Mouse (Mus musculus) cortical plate, adult 2 months (tissue): ENCODE results near the gene Cpne5. TPM values are rescaled to one million over a fixed set of nuclear protein-coding genes. Genes with fewer than 3 reads are reported as not detected.

Source experiments
- H3K27ac ChIP-seq: fragments of 200-500 bp; 2 replicates; pipeline ENCODE4 v1.5.1; 2012; ENCODE audit warnings: low read length, control low read depth, inconsistent platforms; ENCODE audit not compliant: insufficient read depth
- H3K4me1 ChIP-seq: fragments of 200-500 bp; 2 replicates; pipeline ENCODE4 v1.6.1; 2011; ENCODE audit warnings: low read length; ENCODE audit not compliant: control insufficient read depth, insufficient read depth
- H3K4me3 ChIP-seq: fragments of 200-500 bp; 2 replicates; pipeline ENCODE4 v1.5.1; 2011; ENCODE audit warnings: mild to moderate bottlenecking, low read length, control low read depth; ENCODE audit not compliant: insufficient read depth
- CTCF ChIP-seq: fragments of 200-500 bp; IDR thresholded peaks from 2 replicates; pipeline ENCODE4 v1.5.1; 2011; ENCODE audit warnings: mild to moderate bottlenecking, control low read depth, low read length; ENCODE audit not compliant: insufficient read depth; ENCODE audit errors: extremely low read depth
- POLR2A ChIP-seq: fragments of 200-500 bp; IDR thresholded peaks from 2 replicates; pipeline ENCODE4 v1.6.1; 2011; ENCODE audit warnings: mild to moderate bottlenecking, low read length, control low read depth; ENCODE audit not compliant: insufficient read depth; ENCODE audit errors: extremely low read depth
- polyA plus RNA-seq: library from polyadenylated mRNA; depleted of rRNA; stranded (reverse); fragments of >200 nt; gene quantifications from 2 replicates; pipeline ENCODE4 v1.2.3, GENCODE M21; 2012

Gene Cpne5
- polyA plus RNA-seq, 1 experiment = 107 TPM

DNA sequence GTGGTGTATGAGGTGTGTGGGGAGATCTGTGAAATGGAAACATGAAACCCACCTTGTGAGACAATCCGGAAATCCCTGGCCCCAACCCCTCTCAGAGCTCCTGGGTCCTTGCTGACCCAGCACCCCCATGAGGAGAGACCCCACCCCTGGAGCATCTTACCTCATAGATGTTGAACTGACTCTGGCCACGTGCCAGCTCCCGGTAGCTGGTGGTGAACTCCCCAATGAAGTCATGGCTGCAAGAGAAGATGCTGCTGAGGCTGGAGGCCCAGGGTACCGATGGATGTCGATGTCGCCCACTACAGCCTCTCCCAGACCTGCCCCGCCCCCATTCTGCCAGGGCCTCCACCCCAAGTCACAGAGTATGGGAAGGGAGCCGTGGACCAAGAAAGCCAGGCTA, 64.8 kb downstream of the Cpne5 start:
- H3K4me1 ChIP-seq = peaks cover 3% of the 10 kb centered on the region
- H3K27ac ChIP-seq = no peak overlapping the region
- no peak overlapping the region for H3K4me3 ChIP-seq
- TF ChIP-seq POLR2A = no peak
- no peak for TF ChIP-seq CTCF

DNA sequence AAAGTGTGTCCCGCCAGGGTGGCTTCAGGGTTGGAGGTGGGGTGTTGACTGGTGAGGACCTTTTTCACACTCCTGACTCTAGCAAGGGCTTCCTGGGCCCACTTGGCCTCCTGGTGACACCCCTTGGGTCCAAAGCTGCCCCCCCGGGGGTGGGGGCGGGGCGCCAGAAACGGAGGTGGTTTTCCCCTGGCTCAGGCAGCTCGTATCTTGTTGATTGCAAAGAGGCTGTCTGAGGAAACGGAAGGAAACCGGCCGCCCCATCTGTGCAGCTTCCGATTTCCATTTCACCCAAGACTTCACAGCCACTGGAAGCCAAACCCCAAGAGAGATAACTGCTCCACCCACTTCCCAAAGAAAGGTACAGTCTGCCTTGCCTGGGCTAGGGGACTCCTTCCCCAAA, 65.9 kb downstream of the Cpne5 start:
- Histone ChIP-seq H3K27ac (no peak overlapping the region), H3K4me3 (no peak overlapping the region), H3K4me1 (peaks cover 3% of the 10 kb centered on the region)
- TF ChIP-seq POLR2A (no peak), CTCF (no peak)

DNA sequence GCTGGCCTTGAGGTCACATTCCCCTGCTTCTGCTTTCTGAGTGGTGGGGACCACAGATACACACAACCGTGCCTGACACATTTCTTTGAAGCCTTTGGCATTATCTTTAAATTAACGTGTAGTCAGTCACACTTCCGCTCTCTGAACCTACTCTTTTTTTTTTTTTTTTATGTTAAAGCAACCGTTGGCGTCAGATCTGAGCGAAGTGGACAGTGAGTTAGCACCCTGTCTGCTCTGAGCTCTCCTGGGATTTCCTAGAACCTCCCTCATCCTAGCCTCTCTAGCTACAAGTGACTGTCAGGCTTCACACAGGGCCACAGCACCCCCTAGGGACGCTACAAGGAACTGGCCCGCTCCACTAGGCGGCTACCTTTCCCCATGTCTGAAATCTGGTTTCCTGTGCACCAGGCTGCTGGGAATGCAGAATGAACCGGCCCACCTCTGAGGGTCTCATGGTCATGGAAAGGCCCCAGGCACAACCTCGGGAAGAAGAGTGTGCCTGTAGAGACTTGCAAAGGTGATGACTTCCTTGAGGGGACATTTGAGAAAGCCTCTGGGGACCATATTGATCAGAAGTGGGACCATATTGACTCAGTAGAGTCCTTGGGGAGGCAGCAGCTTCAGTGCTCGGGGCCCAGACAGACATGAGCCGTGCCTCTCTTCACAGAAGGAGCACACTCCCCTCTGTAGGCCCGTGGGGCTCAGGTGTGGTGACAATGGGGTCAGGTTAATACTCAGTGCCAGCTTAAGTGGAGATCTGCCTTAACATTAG, 66.8 kb downstream of the Cpne5 start:
- no peak for TF ChIP-seq POLR2A
- TF ChIP-seq CTCF = peak; percentile 98
- Histone ChIP-seq H3K4me3 (no peak overlapping the region), H3K4me1 (peaks cover 2% of the 10 kb centered on the region; the same call in 1 of the 2 replicates), H3K27ac (no peak overlapping the region)

DNA sequence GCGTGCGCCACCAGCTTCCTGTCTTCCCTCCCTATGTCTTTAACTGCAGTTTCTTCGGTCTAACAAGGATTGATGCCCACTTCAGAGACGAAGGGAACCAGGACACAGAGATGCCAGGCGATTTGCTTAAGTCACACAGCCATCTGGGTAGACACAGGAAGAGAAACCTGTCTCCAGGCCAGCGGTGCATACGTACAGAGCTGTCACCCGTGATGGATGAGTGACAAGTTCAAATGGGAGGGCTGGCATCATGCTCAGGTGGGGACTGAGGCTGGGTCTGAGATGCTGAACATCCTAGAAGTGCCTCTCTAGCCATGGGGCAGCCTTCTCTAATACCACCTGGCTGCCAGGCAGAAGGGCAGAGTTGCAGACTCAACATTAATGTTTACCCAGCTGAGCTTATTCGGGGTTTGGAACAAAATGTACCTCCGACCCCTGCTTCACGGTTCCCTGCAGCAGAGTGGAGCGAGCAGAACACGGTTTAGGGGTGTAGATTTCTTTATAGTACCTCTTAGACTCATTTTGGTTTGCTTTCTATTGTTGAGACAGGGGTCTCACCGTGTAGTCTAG, 67.5 kb downstream of the Cpne5 start:
- no peak overlapping the region for H3K27ac ChIP-seq
- H3K4me1 ChIP-seq = no peaks in the 10 kb centered on the region
- no peak overlapping the region for H3K4me3 ChIP-seq
- TF ChIP-seq POLR2A = no peak
- no peak for TF ChIP-seq CTCF

DNA sequence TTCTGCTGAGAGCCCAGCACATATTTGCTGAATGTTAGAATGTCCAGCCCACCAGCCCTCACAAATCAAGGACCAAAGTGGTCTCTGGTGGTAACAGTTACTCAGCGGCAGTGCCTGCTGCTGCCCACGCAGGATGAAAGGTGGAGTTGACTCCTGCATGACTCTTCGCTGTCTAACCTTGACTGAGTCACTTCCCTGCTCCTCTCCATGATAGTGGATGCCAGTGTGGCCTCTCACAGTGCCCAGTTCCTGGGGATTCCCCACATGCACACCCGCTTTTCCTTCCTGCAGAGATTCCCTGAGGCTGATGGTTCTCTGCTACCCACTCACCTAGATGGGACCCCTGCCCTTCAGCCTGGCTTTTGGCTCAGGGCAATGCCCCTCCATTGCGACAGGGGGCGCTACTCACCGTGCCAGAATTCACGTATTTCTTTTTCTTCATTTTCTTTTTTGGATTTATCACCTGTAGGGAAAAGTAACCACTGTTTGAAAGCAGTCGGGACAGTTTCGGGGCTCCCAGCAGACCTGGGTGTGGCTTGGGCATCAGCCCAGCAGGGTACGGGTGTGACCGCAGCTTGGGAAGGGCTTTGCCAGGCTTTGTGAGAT, 68.9 kb downstream of the Cpne5 start:
- H3K4me3 ChIP-seq = no peak overlapping the region
- no peaks in the 10 kb centered on the region for H3K4me1 ChIP-seq
- peak; percentile 26; the same call in 1 of the 2 replicates for TF ChIP-seq CTCF
- TF ChIP-seq POLR2A = no peak

DNA sequence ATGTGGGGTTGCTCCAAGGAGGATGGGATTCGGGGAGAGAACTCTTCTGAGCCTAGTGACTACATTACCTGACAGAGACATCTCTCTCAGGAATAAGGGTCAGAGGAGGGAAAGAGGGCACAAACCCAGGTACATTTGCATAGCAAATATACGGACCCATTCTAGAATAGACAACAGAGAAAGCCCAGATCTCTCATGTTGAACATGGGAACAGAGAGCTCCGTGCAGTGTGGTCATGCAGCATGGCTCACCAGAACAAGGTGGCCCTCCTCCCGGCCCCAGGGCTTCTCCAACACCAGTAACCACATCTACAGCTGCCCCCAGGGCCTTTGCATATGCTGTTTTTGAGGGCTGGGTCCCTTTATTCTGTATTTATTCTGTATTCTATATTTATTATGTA, 69.5 kb downstream of the Cpne5 start:
- Histone ChIP-seq H3K4me3 (no peak overlapping the region), H3K4me1 (no peaks in the 10 kb centered on the region), H3K27ac (no peak overlapping the region)
- no peak for TF ChIP-seq CTCF

More for the DNA sequence above, 68.9 kb downstream of the Cpne5 start:
- H3K27ac ChIP-seq = no peak overlapping the region

DNA sequence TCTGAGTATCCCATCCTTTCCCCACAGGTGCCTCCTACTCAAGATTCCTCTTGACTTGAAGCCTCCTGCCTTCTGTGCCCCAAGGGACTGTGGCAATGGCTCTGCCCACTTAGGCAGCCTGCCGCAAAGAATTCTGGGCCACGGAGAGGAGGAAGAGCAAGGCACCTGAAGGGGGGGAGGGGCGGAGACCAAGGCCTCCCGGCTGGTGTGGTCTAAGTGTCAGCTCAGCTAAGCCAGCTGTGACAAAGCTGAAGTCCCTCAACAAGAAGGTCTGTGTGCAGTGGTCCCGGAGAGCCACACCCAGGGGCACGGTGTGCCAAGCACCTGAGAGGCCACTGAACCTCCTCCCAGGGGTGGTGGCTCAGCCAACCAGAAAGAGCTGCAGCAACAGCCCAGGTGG, 70.6 kb downstream of the Cpne5 start:
- H3K4me1 ChIP-seq = no peaks in the 10 kb centered on the region
- no peak overlapping the region for H3K4me3 ChIP-seq
- no peak for TF ChIP-seq POLR2A
- TF ChIP-seq CTCF = no peak
- no peak overlapping the region for H3K27ac ChIP-seq

DNA sequence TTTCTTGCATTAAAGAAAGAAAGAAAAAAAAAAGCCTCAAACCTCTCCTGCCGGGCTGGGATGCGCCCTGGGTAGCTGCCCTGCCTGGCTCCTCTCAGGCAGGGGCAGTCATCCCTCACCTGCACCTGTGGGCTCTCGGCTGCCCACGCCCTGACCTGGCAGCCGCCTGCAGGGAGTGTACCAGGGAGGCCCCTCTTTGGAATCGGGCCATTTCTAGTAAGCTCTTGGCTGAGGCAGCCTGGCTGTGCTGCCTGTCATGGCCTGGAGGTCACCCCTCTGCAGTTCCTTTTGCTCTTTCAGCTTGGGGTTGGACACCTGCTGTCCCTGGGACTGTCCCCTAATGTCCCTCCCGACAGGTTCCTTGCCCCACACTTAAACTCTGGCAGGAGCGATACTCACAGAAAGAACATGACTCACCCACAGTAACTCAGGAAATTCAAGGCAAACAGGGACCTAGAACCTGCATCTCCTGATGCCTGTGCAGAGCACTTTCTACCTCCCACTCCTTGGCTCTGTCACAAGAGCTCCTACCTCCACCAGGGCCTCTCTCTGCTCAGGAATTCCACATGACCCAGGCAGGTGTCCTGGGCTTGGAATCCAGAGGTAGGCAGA, 71.9 kb downstream of the Cpne5 start:
- H3K27ac ChIP-seq = no peak overlapping the region
- no peaks in the 10 kb centered on the region for H3K4me1 ChIP-seq
- no peak overlapping the region for H3K4me3 ChIP-seq
- no peak for TF ChIP-seq CTCF
- no peak for TF ChIP-seq POLR2A

DNA sequence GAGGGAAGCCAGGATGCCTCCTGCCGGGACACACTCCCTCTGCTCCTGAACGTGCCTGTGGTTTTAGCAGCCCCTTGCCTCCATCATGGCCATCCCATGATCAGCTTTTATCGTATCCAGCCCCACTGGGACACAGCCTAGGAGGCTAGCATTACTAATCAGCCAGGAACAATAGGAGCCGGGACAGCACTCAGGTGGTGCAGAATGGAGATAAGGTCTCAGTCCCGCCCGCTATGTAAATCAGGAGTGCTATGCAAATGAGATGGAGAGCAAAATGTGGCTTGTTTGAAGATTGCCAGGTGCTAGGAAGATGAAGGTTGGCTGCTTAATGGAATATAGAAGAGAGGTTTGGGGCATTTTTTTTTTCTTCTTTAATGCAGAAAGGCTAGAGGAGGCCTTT, 72.5 kb downstream of the Cpne5 start:
- no peak for TF ChIP-seq CTCF
- no peak overlapping the region for H3K27ac ChIP-seq
- no peak overlapping the region for H3K4me3 ChIP-seq
- H3K4me1 ChIP-seq = no peaks in the 10 kb centered on the region
